Comparison of ENCODE assay signal across 8 mouse cellular contexts in genomic region chr5:53994576-53994975, GRCm38 (mm10). TPM values are rescaled to one million over a fixed set of nuclear protein-coding genes. Genes with fewer than 3 reads are reported as not detected.
DNase-seq lines count a peak whose midpoint lies in the region; ATAC-seq and TF ChIP-seq lines count a peak whose summit lies in the region.

No protein-coding gene starts in this region.

- peak overlapping the region; percentile 69 for H3K4me2 ChIP-seq in liver, embryonic 14.5 days (ENCODE audit: low read depth)

- no peaks in the 10 kb centered on the region for H3K9me3 ChIP-seq in liver, embryonic 14.5 days (ENCODE audit: control insufficient read depth, low read length)

- 48% methylated on average over 4 of the region's 4 CpGs for WGBS in heart, adult 2 months
- 34% methylated on average over 4 of the region's 4 CpGs for WGBS in liver, embryonic 14.5 days (ENCODE audit: insufficient replicate concordance)

- intact Hi-C loops in heart, adult 2 months (cut with DNase I): no loop called here

- H3K9ac ChIP-seq in heart, adult 2 months (ENCODE audit: low read depth, low read length): no peak overlapping the region
- no peak overlapping the region for H3K9ac ChIP-seq in liver, embryonic 14.5 days (replicated peaks)

- no peak overlapping the region for H3K27ac ChIP-seq in heart, adult 2 months
- no peak overlapping the region for H3K27ac ChIP-seq in liver, embryonic 14.5 days

- peaks cover 1% of the 10 kb centered on the region for H3K4me1 ChIP-seq in heart, adult 2 months (ENCODE audit: control insufficient read depth, insufficient read depth, low read length)
- peaks cover 5 to 10% of the 10 kb centered on the region in 2 experiments for H3K4me1 ChIP-seq in liver, embryonic 14.5 days (replicated peaks; ENCODE audit: control insufficient read depth in 2 of 2, insufficient read depth in 2 of 2, low read length in 1 of 2)

- no peak for TF ChIP-seq CTCF in heart, adult 2 months (IDR thresholded peaks at IDR 0.05)
- TF ChIP-seq CTCF in liver, embryonic 14.5 days (IDR thresholded peaks at IDR 0.05; ENCODE audit: low read depth): no peak

- no peak overlapping the region for H3K4me3 ChIP-seq in heart, adult 2 months
- H3K4me3 ChIP-seq in liver, embryonic 14.5 days (ENCODE audit: insufficient read depth in 1 of 2, low read depth in 2 of 2, low read length in 2 of 2): no peak overlapping the region

- H3K79me2 ChIP-seq in heart, adult 2 months (replicated peaks; ENCODE audit: control insufficient read depth, insufficient read depth, low read length): no peaks in the 10 kb centered on the region

- TF ChIP-seq POLR2A in heart, adult 2 months (IDR thresholded peaks at IDR 0.05; ENCODE audit: insufficient read depth, low read depth, low read length): no peak

- TF ChIP-seq EP300 in heart, adult 2 months (IDR thresholded peaks at IDR 0.05; ENCODE audit: insufficient read depth, low read depth, low read length): no peak
- TF ChIP-seq EP300 in liver, embryonic 14.5 days (IDR thresholded peaks at IDR 0.05; ENCODE audit: low read depth): no peak

- no peaks in the 10 kb centered on the region for H3K27me3 ChIP-seq in heart, adult 2 months (ENCODE audit: control insufficient read depth, insufficient read depth, low read length)
- H3K27me3 ChIP-seq in liver, embryonic 14.5 days (ENCODE audit: control insufficient read depth, insufficient read depth, low read length): peaks cover 3% of the 10 kb centered on the region

- ATAC-seq in liver, embryonic 14.5 days (ENCODE audit: insufficient read depth): no peak

- no peaks in the 10 kb centered on the region for H3K36me3 ChIP-seq in heart, adult 2 months (ENCODE audit: control insufficient read depth, insufficient read depth, low read length)
- H3K36me3 ChIP-seq in liver, embryonic 14.5 days (replicated peaks; ENCODE audit: control insufficient read depth, insufficient read depth, low read depth): no peaks in the 10 kb centered on the region

- DNase-seq in heart, adult 11 months: peak; percentile 72
- DNase-seq in heart, adult 2 months: no peak
- DNase-seq in thymus, postnatal 25 days: peak; percentile 13
- no peak for DNase-seq in thymus, postnatal 36 days
- no peak for DNase-seq in liver, embryonic 14.5 days (ENCODE audit: low read depth in 3 of 3, low spot score in 3 of 3)
- DNase-seq in layer of hippocampus, adult 8-10 months (ENCODE audit: low spot score in 2 of 2): no peak
- DNase-seq in retina, embryonic 14.5 days (ENCODE audit: low spot score): no peak
- no peak for DNase-seq in ovary, postnatal 10 days (ENCODE audit: low spot score)

RNA-seq across cellular contexts. Expression of gene Stim2, which starts 3.7 kb away (rescaled TPM):
- 10 to 100 TPM; 16.5 to 17.2 TPM for total RNA-seq in heart, adult 2 months (2021)
- 8.2 and 11.5 TPM in 2 replicates for polyA plus RNA-seq in heart, adult 2 months (2012; rRNA removed)
- 2.0 and 2.2 TPM in 2 replicates for polyA plus RNA-seq in liver, embryonic 14.5 days (2012; rRNA removed)
- polyA plus RNA-seq in liver, embryonic 14.5 days (2014; fragmentation: Nextera tagmentation; extraction: Ambion mirVana): 4.2 and 4.4 TPM in 2 replicates
- total RNA-seq in layer of hippocampus, adult 8-10 months (2022): 100 to 1,000 TPM; 129 to 184 (median 146) TPM

Comparison
In these comparisons a context has a peak if more than half of its experiments do, and no peak if none do; other contexts are left out.
1. DNase-seq: peak in heart, adult 11 months (single experiment) and thymus, postnatal 25 days (single experiment); none in heart, adult 2 months (0 of 2), thymus, postnatal 36 days (0 of 2), liver, embryonic 14.5 days (0 of 3), layer of hippocampus, adult 8-10 months (0 of 2), retina, embryonic 14.5 days (single experiment) and ovary, postnatal 10 days (single experiment).
2. RNA of gene Stim2, which starts 3.7 kb away (total RNA-seq): 129 to 184 TPM in layer of hippocampus, adult 8-10 months; 16.5 to 17.2 TPM in heart, adult 2 months; every median in the first group is over 4 times any median in the second.